Mouse (Mus musculus) forebrain, embryonic 15.5 days (tissue): ENCODE measurements at regions not wholly inside any gene's neighbourhood (a gene's known extent, or its start where the extent isn't known, plus 50 kb on each side); places are given as distances from the start of the nearest gene placed in this dataset.

Experiments
- ATAC-seq: fragments of 200-750 bp; cut with Nextera tagmentation; replicated peaks from 2 replicates; pipeline ENCODE4 v1.8.0; 2017; ENCODE audit warnings: mild to moderate bottlenecking, moderate TSS enrichment, moderate library complexity
- H3K27ac ChIP-seq: fragments of 300-500 bp; sonication (generic); replicated peaks from 2 replicates; pipeline ENCODE4 v1.5.1; 2015; ENCODE audit warnings: mild to moderate bottlenecking, inconsistent platforms
- H3K27me3 ChIP-seq: fragments of 300-500 bp; sonication (generic); 2 replicates; pipeline ENCODE4 v1.6.1; 2015; ENCODE audit warnings: inconsistent platforms
- H3K36me3 ChIP-seq: fragments of 300-500 bp; sonication (generic); 2 replicates; pipeline ENCODE4 v1.6.1; 2015; ENCODE audit warnings: mild to moderate bottlenecking, inconsistent platforms
- H3K4me1 ChIP-seq: fragments of 300-500 bp; sonication (generic); 2 replicates; pipeline ENCODE4 v1.6.1; 2015; ENCODE audit warnings: inconsistent platforms
- H3K4me2 ChIP-seq: fragments of 300-500 bp; sonication (generic); replicated peaks from 2 replicates; pipeline ENCODE4 v1.6.1; 2015; ENCODE audit warnings: mild to moderate bottlenecking, inconsistent platforms
- H3K4me3 ChIP-seq: fragments of 300-500 bp; sonication (generic); 2 replicates; pipeline ENCODE4 v1.5.1; 2015; ENCODE audit warnings: mild to moderate bottlenecking, inconsistent platforms
- H3K9ac ChIP-seq: fragments of 300-500 bp; sonication (generic); replicated peaks from 2 replicates; pipeline ENCODE4 v1.6.1; 2015; ENCODE audit warnings: mild to moderate bottlenecking, inconsistent platforms
- H3K9me3 ChIP-seq: fragments of 300-500 bp; sonication (generic); 2 replicates; pipeline ENCODE4 v1.6.1; 2016; ENCODE audit warnings: inconsistent platforms
- WGBS: fragments of 180-500 bp; shearing (Covaris S2); methylation state at CpG from one replicate; pipeline ENCODE4 v1.1.7; 2015; ENCODE audit warnings: mixed read lengths; 5-methylcytosine and 5-hydroxymethylcytosine counted together

DNA sequence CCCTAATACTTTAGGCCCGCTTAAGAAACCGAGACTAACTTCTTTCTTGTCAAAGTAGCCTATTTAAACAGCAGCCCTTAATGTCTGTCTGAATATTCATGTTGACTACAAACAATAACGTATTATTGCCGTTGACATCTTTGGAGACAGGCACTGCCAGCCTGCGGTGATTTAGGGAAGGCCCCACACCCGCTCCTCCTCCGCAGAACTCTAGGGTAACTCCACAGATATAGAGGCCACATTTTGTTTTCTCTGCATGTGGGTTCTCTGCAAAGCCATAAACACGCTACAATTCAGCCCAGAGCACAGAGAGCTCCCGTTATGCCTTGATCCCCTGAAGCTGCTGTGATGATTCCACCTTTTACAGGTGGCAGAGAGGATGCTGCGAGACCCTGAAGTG, 366.8 kb upstream of the Mki67 start:
- no peaks in the 10 kb centered on the region for H3K36me3 ChIP-seq
- H3K9ac ChIP-seq = no peak overlapping the region
- 33% methylated on average over 10 of the region's 10 CpGs for WGBS
- H3K27me3 ChIP-seq = peaks cover 16% of the 10 kb centered on the region; the same call in 1 of the 2 replicates
- H3K27ac ChIP-seq = peak overlapping the region; percentile 67
- H3K4me3 ChIP-seq = no peak overlapping the region
- no peaks in the 10 kb centered on the region for H3K9me3 ChIP-seq
- ATAC-seq = no peak
- H3K4me2 ChIP-seq = no peak overlapping the region
- peaks cover 44% of the 10 kb centered on the region for H3K4me1 ChIP-seq

DNA sequence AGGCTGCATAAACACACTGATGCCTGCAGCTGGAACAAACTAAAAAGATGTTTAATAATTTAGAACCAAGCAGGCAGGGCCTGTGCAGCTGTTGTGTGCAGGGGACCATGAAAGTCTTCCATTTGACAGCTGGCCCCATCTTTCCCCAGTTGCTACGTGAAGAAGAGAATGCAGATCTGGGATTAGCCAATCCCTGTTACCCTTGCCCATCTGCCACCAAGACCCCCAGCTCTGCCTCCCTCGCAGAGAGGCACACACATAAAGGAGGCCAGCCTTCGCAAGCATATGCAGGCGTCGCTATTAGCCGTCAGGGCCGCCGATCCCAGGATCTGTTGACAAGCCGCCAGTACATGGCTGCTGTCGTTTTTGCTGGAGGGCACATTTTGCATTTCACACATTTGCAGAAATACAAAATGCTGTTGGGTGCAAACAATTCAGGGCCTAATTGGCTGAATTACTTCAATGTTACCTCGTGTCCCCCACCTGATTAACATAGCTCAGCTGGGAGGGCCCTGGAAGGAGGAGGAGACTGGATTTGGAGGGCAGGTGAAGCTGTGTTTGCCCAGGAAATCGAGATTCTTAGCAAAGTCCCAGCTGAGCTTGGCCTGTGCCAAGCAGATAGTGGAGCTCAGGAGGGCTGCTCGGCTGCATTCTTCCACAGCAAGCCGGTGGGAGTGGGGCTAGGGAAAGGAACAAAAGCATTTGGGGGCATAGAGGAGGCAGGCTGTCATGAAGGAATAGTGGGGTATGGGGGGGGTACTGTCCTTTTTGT, 367.6 kb upstream of the Mki67 start:
- H3K9ac ChIP-seq = no peak overlapping the region

DNA sequence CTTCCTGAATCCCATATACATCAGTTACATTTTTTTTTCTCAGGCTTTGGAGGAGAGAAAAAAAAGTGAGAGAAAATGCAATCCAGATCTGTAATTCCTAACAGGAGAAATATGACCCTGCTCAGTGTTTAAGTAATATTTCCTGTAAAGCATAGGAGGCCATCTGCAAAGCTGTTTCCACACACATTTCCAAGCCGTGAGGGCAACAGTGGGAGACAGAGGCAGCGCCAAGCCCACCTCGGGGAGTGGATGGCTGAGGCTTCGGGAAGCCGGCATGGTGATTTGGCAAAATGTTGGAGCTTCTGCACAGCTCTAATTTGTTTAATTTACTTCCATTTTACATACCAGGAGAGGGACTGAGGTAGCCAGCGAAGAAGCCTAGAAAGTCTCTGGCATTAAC, 372.6 kb upstream of the Mki67 start:
- Histone ChIP-seq H3K36me3 (no peaks in the 10 kb centered on the region), H3K27ac (no peak overlapping the region), H3K27me3 (peaks cover 15% of the 10 kb centered on the region; the same call in 1 of the 2 replicates), H3K4me2 (no peak overlapping the region), H3K4me3 (no peak overlapping the region), H3K9ac (no peak overlapping the region), H3K4me1 (peaks cover 14% of the 10 kb centered on the region), H3K9me3 (no peaks in the 10 kb centered on the region)
- 67% methylated on average over 6 of the region's 6 CpGs for WGBS
- no peak for ATAC-seq

More for the DNA sequence above, 367.6 kb upstream of the Mki67 start:
- Histone ChIP-seq H3K4me1 (peaks cover 44% of the 10 kb centered on the region), H3K9me3 (no peaks in the 10 kb centered on the region), H3K4me2 (no peak overlapping the region), H3K27ac (peak overlapping the region; percentile 67), H3K36me3 (no peaks in the 10 kb centered on the region), H3K4me3 (no peak overlapping the region), H3K27me3 (peaks cover 19% of the 10 kb centered on the region; the same call in 1 of the 2 replicates)
- 9% methylated on average over 14 of the region's 14 CpGs for WGBS
- ATAC-seq = peak; percentile 92

DNA sequence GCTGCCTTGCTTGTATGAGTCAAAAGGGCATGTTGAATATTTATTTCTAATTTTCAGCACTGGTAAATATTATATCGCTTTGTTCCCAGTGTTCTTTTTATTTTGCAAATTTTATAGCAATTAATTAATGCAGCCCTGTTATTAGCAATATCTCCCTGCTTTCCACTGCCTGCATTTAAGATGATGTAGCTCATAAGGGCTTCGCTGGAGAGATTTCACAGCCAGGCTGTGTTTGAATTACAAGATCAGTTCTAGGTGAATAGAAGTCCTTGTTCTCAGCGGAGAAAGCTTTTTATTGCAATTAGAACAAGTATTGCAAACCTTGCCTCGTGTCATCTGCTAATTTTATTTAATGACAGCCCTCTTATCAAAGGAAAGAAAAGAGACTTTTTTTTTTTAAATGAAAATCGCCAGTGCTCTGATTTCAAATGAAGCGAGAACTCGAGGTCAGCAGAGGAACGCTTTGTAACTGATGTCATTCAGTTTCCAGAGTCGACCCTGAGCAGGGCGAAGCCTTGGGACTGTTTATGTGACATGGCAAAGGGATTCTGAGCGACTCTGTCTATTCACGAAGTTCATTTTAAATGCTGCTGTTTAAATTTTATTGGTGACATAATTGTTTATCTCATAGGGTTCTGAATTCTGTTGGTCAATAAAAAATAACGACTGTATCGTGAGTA, 378.7 kb upstream of the Mki67 start:
- no peak overlapping the region for H3K4me3 ChIP-seq
- peaks cover 4% of the 10 kb centered on the region; the same call in 1 of the 2 replicates for H3K27me3 ChIP-seq
- no peak overlapping the region for H3K4me2 ChIP-seq
- no peaks in the 10 kb centered on the region for H3K36me3 ChIP-seq
- no peak overlapping the region for H3K9ac ChIP-seq
- H3K27ac ChIP-seq = no peak overlapping the region; the same call in 1 of the 2 replicates
- H3K9me3 ChIP-seq = no peaks in the 10 kb centered on the region
- ATAC-seq = no peak
- WGBS = 32% methylated on average over 14 of the region's 14 CpGs
- peaks cover 12% of the 10 kb centered on the region for H3K4me1 ChIP-seq

DNA sequence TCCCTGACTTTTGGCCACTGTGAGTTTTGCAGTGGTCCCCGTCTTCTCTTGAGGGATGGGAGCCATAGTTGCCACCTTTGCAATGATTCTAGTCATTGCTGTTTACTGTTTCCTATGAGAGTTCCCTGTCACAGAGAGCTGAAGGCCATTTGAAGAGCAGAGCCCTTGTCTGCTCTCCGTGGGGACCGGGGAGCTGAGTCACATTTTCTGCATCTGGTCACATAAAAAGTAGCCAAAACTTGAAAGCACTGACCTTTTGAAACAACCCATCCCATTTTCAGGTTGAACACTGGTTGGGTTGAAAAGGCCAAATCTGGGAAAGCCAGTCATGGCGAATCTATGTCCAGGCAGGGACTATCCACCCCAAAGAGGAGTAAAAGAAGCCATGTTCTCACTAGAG, 387.9 kb upstream of the Mki67 start:
- WGBS = 87% methylated on average over 4 of the region's 4 CpGs
- H3K4me2 ChIP-seq = no peak overlapping the region
- H3K9ac ChIP-seq = no peak overlapping the region
- H3K27me3 ChIP-seq = no peaks in the 10 kb centered on the region
- H3K4me1 ChIP-seq = no peaks in the 10 kb centered on the region
- no peaks in the 10 kb centered on the region for H3K9me3 ChIP-seq
- H3K36me3 ChIP-seq = no peaks in the 10 kb centered on the region
- H3K4me3 ChIP-seq = no peak overlapping the region
- H3K27ac ChIP-seq = no peak overlapping the region
- ATAC-seq = no peak

DNA sequence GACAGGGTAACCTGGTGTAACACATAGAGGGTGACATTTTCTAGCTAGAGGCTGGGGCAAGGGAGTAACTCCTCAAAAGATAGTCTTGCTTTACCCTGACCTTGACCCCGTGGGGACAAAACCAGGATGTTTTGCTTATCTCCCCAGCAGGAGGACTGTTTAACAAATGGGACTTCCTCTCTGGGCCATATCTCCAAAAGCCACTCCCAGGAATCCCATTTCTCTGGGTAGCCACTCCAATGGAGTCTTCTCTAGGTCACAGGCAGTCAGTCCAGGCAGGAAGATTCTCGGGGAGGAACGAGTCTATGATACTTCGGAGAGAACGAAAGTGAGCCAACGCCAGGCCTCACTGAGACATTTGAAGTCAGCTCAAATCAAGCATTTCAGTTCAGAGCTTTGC, 396.0 kb upstream of the Mki67 start:
- no peaks in the 10 kb centered on the region for H3K36me3 ChIP-seq
- no peaks in the 10 kb centered on the region for H3K4me1 ChIP-seq
- no peak overlapping the region for H3K9ac ChIP-seq
- no peak for ATAC-seq
- no peaks in the 10 kb centered on the region for H3K9me3 ChIP-seq
- H3K27me3 ChIP-seq = no peaks in the 10 kb centered on the region
- WGBS = 80% methylated on average over 6 of the region's 6 CpGs
- no peak overlapping the region for H3K27ac ChIP-seq
- no peak overlapping the region for H3K4me2 ChIP-seq
- no peak overlapping the region for H3K4me3 ChIP-seq

DNA sequence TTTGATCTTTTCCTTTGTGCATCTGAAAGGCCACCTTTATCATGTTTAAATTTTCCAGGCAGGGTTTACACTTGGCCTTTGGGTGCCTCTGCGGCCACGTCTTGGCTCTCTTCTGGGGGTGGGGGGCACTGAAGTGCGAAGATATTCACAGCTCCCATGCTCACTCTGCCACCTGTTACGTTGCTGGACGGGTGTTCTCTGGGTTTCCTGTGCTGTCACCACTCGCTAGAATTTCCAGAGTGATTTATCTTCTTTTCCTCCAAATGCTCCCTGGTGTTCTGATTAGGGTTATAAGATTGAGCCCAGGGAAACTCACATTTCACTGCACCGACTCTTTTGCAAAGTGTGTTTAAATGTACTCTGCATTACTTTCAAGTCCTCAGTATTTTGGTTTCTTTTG, 404.8 kb upstream of the Mki67 start:
- no peak for ATAC-seq
- WGBS = 78% methylated on average over 7 of the region's 7 CpGs
- H3K4me1 ChIP-seq = no peaks in the 10 kb centered on the region
- no peak overlapping the region for H3K4me2 ChIP-seq
- no peak overlapping the region for H3K27ac ChIP-seq
- no peaks in the 10 kb centered on the region; the same call in 1 of the 2 replicates for H3K27me3 ChIP-seq
- no peak overlapping the region for H3K9ac ChIP-seq
- H3K9me3 ChIP-seq = no peaks in the 10 kb centered on the region
- H3K36me3 ChIP-seq = no peaks in the 10 kb centered on the region
- no peak overlapping the region for H3K4me3 ChIP-seq

DNA sequence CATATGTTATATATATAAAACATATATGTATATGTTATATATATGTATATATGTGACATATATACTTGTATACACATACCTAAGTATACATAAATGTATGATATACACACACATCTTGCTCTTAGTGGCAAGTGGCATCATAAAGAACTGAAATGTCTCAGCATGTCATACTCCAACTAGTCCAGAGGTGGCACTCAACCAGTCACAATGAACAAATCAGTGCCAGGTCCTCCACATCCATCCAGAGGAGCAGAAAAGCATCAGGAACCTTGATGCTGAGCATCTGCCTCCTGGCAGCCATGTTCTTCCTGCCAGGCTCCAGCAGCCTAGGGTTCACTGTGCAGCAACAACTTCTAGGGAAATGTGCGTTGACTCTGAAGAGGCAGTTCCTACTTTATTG, 405.2 kb upstream of the Mki67 start:
- Histone ChIP-seq H3K9me3 (no peaks in the 10 kb centered on the region), H3K36me3 (no peaks in the 10 kb centered on the region), H3K4me3 (no peak overlapping the region), H3K4me2 (no peak overlapping the region), H3K27ac (no peak overlapping the region), H3K9ac (no peak overlapping the region), H3K27me3 (no peaks in the 10 kb centered on the region; the same call in 1 of the 2 replicates), H3K4me1 (no peaks in the 10 kb centered on the region)
- no peak for ATAC-seq
- WGBS = 89% methylated on average over 1 of the region's 1 CpGs

DNA sequence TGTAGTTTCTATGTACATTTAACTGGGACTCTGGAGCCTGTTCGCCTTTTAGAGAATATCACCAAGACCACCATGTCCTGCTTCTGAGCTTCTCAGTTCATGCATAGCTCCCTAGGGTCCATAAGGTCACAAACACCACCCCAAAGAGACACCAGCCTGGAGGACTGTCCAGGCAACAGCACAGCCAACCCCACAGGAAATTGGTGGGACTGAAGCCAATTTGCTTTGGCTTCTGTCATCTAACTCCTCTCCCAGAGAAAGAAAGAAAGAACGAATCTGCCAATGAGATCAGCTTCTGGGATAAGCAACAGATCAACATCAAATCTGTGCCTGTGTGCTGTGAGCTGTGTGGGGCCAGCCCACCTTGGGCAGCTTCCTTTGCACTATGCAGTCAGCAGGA, 408.6 kb upstream of the Mki67 start:
- ATAC-seq = no peak
- H3K9ac ChIP-seq = no peak overlapping the region
- no peaks in the 10 kb centered on the region for H3K36me3 ChIP-seq
- no peaks in the 10 kb centered on the region; the same call in 1 of the 2 replicates for H3K27me3 ChIP-seq
- no peak overlapping the region for H3K4me3 ChIP-seq
- 80% methylated on average over 2 of the region's 2 CpGs for whole genome bisulfite sequencing
- H3K27ac ChIP-seq = no peak overlapping the region
- no peak overlapping the region for H3K4me2 ChIP-seq
- H3K4me1 ChIP-seq = peaks cover 3% of the 10 kb centered on the region; the same call in 1 of the 2 replicates
- no peaks in the 10 kb centered on the region for H3K9me3 ChIP-seq

DNA sequence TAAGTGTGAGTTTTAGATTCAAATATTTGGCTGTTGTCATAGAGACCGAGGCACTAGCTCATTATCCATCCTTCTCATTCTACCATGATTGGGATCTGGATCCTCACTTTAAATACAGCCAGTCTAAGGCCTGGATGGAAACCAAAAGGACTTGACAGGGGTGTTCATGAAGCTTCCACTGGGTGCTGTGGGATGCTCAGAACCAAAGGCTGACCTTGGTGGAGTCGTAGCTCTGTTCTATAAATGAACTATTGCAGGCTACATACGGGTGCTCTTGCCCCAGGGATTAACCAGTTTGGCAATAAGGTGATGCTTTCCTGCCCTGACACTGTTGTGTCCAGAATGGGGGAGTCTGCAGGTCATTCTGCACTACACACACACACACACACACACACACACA, 410.2 kb upstream of the Mki67 start:
- H3K4me1 ChIP-seq = peaks cover 15% of the 10 kb centered on the region; the same call in 1 of the 2 replicates
- H3K4me3 ChIP-seq = no peak overlapping the region
- WGBS = 93% methylated on average over 3 of the region's 3 CpGs
- H3K27ac ChIP-seq = no peak overlapping the region
- H3K9me3 ChIP-seq = no peaks in the 10 kb centered on the region
- no peak overlapping the region for H3K4me2 ChIP-seq
- no peak overlapping the region for H3K9ac ChIP-seq
- H3K36me3 ChIP-seq = no peaks in the 10 kb centered on the region
- no peak for ATAC-seq
- no peaks in the 10 kb centered on the region; the same call in 1 of the 2 replicates for H3K27me3 ChIP-seq

DNA sequence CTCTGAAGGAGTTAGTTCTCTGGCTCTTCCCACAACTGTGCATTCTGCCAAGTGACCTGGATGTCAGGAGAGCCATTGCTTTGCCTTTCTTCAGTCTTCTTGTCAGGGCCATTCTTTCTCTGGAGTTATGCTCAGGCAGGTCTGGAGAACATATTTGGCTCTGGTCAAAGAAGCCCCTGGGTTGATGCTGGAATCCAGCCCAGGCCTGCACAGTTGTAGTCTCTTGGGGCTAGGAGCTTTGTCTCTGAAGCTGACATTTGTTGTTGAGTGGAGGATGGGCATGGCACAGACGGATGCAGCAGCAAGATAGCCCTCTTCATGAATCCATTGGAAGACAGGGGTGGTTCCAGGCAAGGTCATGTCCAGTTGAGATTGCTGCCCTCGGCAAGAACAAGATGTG, 411.4 kb upstream of the Mki67 start:
- no peaks in the 10 kb centered on the region; the same call in 1 of the 2 replicates for H3K27me3 ChIP-seq
- WGBS = 74% methylated on average over 2 of the region's 2 CpGs
- H3K27ac ChIP-seq = no peak overlapping the region
- H3K4me2 ChIP-seq = no peak overlapping the region
- H3K9me3 ChIP-seq = no peaks in the 10 kb centered on the region
- no peaks in the 10 kb centered on the region for H3K36me3 ChIP-seq
- no peak for ATAC-seq
- no peak overlapping the region for H3K4me3 ChIP-seq
- H3K4me1 ChIP-seq = peaks cover 15% of the 10 kb centered on the region; the same call in 1 of the 2 replicates
- H3K9ac ChIP-seq = no peak overlapping the region

DNA sequence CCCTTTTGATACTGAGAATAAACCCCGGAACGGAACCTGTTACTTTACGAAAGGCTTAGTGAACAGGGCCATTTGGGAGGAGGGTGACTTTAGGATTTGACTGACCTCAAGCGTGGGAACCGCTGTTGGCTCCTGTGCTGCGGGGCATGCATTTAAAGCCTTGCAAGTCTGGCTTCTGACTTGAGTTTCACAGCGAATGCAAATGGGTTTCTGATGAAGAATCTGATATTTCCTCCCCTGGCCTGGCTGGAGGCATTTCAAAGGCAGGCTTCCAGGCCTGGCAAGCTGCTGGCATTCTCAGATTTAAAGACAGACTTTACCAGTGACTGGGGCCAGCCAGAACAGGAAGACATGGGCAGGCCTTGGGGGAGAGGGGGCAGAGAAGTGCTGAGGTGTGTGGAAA, 413.6 kb upstream of the Mki67 start:
- no peak overlapping the region for H3K27ac ChIP-seq
- ATAC-seq = no peak
- WGBS = 32% methylated on average over 7 of the region's 7 CpGs
- no peak overlapping the region for H3K4me2 ChIP-seq
- no peaks in the 10 kb centered on the region for H3K9me3 ChIP-seq
- H3K27me3 ChIP-seq = no peaks in the 10 kb centered on the region
- H3K4me3 ChIP-seq = no peak overlapping the region
- no peaks in the 10 kb centered on the region for H3K36me3 ChIP-seq
- no peak overlapping the region for H3K9ac ChIP-seq
- peaks cover 15% of the 10 kb centered on the region; the same call in 1 of the 2 replicates for H3K4me1 ChIP-seq
